Mouse (Mus musculus) hindbrain, postnatal 0 days (tissue): ENCODE results near the gene Gtf2h4. TPM values are rescaled to one million over a fixed set of nuclear protein-coding genes. Genes with fewer than 3 reads are reported as not detected.

Source experiments
- ATAC-seq: fragments of 200-750 bp; cut with Nextera tagmentation; 2 replicates; pipeline ENCODE4 v1.8.0; 2017; ENCODE audit warnings: mild to moderate bottlenecking, moderate TSS enrichment, moderate library complexity
- DNase-seq: peaks from one replicate; pipeline ENCODE4 v3.0.0-alpha.2; 2015; ENCODE audit warnings: low spot score
- H3K27ac ChIP-seq: fragments of 300-500 bp; sonication (generic); 2 replicates; pipeline ENCODE4 v1.5.1; 2014; ENCODE audit warnings: mild to moderate bottlenecking
- H3K27me3 ChIP-seq: fragments of 300-500 bp; sonication (generic); 2 replicates; pipeline ENCODE4 v1.6.1; 2014; ENCODE audit warnings: low read length, mixed read lengths; ENCODE audit not compliant: insufficient read depth
- H3K36me3 ChIP-seq: fragments of 300-500 bp; sonication (generic); 2 replicates; pipeline ENCODE4 v1.6.1; 2014; ENCODE audit warnings: low read length, mixed read lengths; ENCODE audit not compliant: insufficient read depth
- H3K4me1 ChIP-seq: fragments of 300-500 bp; sonication (generic); 2 replicates; pipeline ENCODE4 v1.6.1; 2014; ENCODE audit warnings: antibody characterized with exemption, low read length, mixed read lengths; ENCODE audit not compliant: insufficient read depth
- H3K4me2 ChIP-seq: fragments of 300-500 bp; sonication (generic); 2 replicates; pipeline ENCODE4 v1.6.1; 2014; ENCODE audit warnings: low read depth, mild to moderate bottlenecking, low read length, moderate library complexity, mixed read lengths
- H3K4me3 ChIP-seq: fragments of 300-500 bp; sonication (generic); 2 replicates; pipeline ENCODE4 v1.5.1; 2014; ENCODE audit warnings: low read length
- H3K9ac ChIP-seq: fragments of 300-500 bp; sonication (generic); replicated peaks from 2 replicates; pipeline ENCODE4 v1.6.1; 2014; ENCODE audit warnings: mild to moderate bottlenecking, low read length, moderate library complexity, mixed read lengths
- H3K9me3 ChIP-seq: fragments of 300-500 bp; sonication (generic); 2 replicates; pipeline ENCODE4 v1.6.1; 2016; ENCODE audit warnings: low read length, mixed read lengths
- CTCF ChIP-seq: IDR thresholded peaks from 2 replicates; pipeline ENCODE4 v1.5.1; 2016; ENCODE audit warnings: antibody characterized with exemption, control low read depth, low read depth
- WGBS: fragments of 180-500 bp; shearing (Covaris S2); extraction: QIAGEN DNeasy Blood & Tissue Kit; methylation state at CpG from one replicate; pipeline ENCODE4 v1.1.7; 2014; 5-methylcytosine and 5-hydroxymethylcytosine counted together
- polyA plus RNA-seq: library from polyadenylated mRNA; unstranded; fragments of >200 nt; fragmentation: Nextera tagmentation; extraction: Ambion mirVana; gene quantifications from 2 replicates; pipeline ENCODE4 v1.2.1, GENCODE M21; 2015
- total RNA-seq: library from RNA; depleted of rRNA; stranded (reverse); fragments of >200 nt; gene quantifications from 2 replicates; pipeline ENCODE4 v1.2.3, GENCODE M21; 2014

The Gtf2h4 gene
- total and polyA plus RNA-seq, 2 experiments from 2014 or later = 18.6 to 27.2 TPM

DNA sequence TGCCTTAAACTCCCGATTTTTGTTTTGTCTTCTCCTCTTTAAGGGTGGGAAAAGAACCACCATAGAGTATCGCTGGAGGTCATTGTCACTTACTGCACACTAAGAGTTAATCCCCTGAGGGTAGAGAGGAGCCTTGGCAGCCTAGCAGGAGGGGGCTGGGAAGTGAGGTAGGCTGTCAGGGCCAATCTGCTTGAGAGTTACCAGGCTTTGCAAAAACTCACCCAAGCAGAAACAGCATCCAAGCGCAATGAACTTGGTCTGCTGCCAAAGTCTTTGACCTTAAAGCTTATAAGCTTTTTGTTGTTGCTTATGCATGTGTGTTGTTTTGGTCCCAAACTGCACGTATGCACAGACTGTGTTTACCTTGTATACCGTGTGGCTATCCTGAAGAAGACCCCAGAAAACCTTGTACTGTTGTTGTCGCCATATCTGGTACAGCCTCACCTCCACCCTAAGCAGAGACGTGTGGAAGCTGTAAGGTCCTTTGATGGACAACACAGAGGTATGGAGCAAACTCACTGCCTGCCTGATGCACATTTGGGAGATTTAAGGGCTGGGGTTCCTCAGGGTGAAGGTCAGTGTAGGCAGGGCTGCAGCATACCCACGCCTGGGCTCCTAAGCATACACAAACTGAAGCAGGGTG lies 37.3 kb upstream of the Gtf2h4 start:
- Histone ChIP-seq H3K4me2 (no peak overlapping the region), H3K36me3 (no peaks in the 10 kb centered on the region), H3K27me3 (no peaks in the 10 kb centered on the region), H3K9ac (no peak overlapping the region), H3K4me3 (no peak overlapping the region), H3K27ac (peak overlapping the region; percentile 38), H3K4me1 (peaks cover 11% of the 10 kb centered on the region; the same call in 1 of the 2 replicates), H3K9me3 (no peaks in the 10 kb centered on the region)
- peak; percentile 89 for ATAC-seq
- peak; percentile 84 for DNase-seq
- TF ChIP-seq CTCF = no peak
- WGBS = 22% methylated on average over 8 of the region's 8 CpGs

DNA sequence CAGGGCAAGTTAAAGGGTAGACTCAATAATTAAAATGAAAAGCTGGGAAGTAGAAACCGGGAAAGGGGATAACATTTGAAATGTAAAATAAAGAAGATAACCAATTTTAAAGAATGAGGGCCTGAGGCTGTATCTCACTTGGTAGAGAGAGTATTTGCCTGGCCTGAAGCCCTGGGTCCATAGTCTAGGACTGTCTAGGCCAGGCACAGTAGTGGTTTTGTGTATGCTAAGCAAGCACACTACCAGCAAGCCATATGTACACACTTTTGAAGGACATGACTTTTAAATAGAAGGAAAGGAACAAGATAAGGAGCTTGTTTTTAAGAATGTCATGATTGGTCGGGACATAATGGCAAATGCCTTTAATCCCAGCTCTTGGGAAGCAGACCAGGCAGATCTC lies 35.1 kb upstream of the Gtf2h4 start:
- ATAC-seq = no peak
- peaks cover 11% of the 10 kb centered on the region; the same call in 1 of the 2 replicates for H3K4me1 ChIP-seq
- no peak overlapping the region for H3K4me3 ChIP-seq
- no peak overlapping the region for H3K9ac ChIP-seq
- no peak overlapping the region for H3K27ac ChIP-seq
- H3K36me3 ChIP-seq = no peaks in the 10 kb centered on the region
- H3K27me3 ChIP-seq = no peaks in the 10 kb centered on the region
- WGBS = 76% methylated on average over 2 of the region's 2 CpGs
- TF ChIP-seq CTCF = no peak
- no peak overlapping the region for H3K4me2 ChIP-seq
- DNase-seq = no peak
- H3K9me3 ChIP-seq = no peaks in the 10 kb centered on the region

DNA sequence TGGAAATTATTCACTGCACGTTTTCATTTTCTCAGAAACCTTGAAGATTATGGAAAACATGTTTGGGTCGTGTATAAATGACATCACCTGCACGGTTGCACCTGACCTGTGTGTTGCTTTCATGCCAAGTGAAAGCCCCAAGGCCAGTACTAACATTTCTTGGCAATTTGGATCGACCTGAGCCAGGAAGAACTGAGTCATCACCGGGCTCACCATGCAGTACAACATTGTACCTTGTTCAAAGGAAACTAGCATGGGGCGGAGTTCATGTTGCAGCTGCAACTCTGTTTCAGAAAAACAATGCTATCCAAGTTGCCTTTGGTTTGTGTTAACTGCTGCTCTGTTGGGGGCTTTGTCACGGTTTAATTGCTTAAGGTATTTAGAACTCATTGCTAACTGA lies 34.4 kb upstream of the Gtf2h4 start:
- 49% methylated on average over 7 of the region's 7 CpGs for WGBS
- no peak for ATAC-seq
- no peak overlapping the region for H3K9ac ChIP-seq
- no peak for TF ChIP-seq CTCF
- no peak overlapping the region for H3K27ac ChIP-seq
- no peak overlapping the region for H3K4me3 ChIP-seq
- no peak overlapping the region for H3K4me2 ChIP-seq
- peaks cover 11% of the 10 kb centered on the region; the same call in 1 of the 2 replicates for H3K4me1 ChIP-seq
- no peaks in the 10 kb centered on the region for H3K36me3 ChIP-seq
- H3K9me3 ChIP-seq = no peaks in the 10 kb centered on the region
- DNase-seq = no peak
- no peaks in the 10 kb centered on the region for H3K27me3 ChIP-seq

DNA sequence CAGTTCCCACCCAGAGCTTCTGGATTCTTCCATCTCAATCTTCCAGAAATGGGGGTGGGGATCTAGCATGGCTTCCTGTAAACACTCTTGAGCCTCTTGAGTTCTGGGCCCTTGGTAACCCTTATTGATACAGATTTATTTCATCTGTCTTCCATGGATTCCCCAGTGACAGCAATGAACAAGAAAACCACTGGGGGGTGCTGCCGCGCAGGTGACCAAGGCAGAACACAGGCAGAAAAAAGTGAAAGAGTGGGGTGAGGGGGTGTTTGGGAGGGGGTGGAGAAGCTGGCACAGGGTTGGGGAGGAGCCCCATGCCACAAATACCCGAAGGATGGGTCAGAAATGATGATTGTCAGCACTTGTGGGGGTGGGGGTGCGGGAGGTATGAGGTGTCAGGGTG lies 32.3 kb upstream of the Gtf2h4 start:
- Histone ChIP-seq H3K4me3 (no peak overlapping the region), H3K36me3 (no peaks in the 10 kb centered on the region), H3K4me2 (no peak overlapping the region), H3K27ac (peak overlapping the region; percentile 98; the same call in 1 of the 2 replicates), H3K27me3 (no peaks in the 10 kb centered on the region), H3K9ac (no peak overlapping the region), H3K4me1 (peaks cover 19% of the 10 kb centered on the region; the same call in 1 of the 2 replicates), H3K9me3 (no peaks in the 10 kb centered on the region)
- ATAC-seq (no peak), DNase-seq (peak; percentile 59)
- 18% methylated on average over 4 of the region's 4 CpGs for WGBS
- TF ChIP-seq CTCF = peak; percentile 65

DNA sequence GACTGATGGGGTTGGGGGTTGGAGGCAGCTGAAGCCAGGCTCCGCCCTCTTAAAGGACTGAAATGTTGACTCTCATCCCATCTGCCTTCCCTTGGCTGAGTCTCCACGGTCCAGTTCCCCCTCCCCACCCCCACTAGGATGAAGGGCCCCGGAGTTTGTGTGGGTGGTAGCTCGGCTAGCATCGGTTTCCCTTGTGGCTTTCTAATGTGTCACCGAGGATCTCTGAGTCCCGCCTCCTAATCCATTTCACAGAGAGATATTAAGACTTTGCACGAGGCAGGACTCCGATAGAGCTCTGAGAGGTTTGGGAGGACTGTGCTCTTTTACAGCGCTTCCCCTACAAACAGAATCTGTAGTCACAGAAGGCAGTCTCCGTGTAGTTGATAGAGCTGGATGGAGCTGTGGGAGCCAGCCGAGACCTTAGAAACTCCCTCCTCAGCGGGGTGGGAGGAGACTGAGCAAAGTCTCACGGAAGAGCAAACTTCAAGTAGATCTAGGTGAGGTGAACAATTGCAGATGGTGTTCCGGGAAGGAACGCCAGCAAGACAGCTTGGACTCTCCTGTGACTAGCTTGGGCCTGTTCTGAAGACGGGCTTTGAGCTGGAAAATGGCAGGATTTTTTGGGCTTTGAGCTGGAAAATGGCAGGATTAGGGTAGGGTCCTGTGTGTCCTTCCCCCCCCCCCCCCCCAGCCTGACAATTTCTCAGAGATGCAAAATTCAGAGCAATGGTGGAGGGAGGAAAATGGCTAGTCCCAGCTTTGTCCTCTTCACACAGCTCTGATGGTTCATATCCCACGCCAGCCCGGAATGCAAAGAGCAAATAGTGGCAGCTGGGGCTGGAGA lies 31.3 kb upstream of the Gtf2h4 start, which contains the start of gene Ddr1:
Ddr1 (minus strand) TSS at position 1 of the 844 bp plus-strand sequence.
- Histone ChIP-seq H3K9ac (peak within 1 kb of the TSS; percentile 88), H3K4me2 (peak within 1 kb of the TSS; percentile 60), H3K4me3 (peak within 1 kb of the TSS; percentile 46), H3K27ac (peak within 1 kb of the TSS; percentile 98), H3K4me1 (peaks cover 12% of the 10 kb centered on the region; the same call in 1 of the 2 replicates), H3K27me3 (no peaks in the 10 kb centered on the region), H3K9me3 (no peaks in the 10 kb centered on the region), H3K36me3 (no peaks in the 10 kb centered on the region)
- 5% methylated on average over 19 of the region's 19 CpGs for WGBS
- no peak for TF ChIP-seq CTCF
- ATAC-seq = peak; percentile 62
- DNase-seq = peak; percentile 91

DNA sequence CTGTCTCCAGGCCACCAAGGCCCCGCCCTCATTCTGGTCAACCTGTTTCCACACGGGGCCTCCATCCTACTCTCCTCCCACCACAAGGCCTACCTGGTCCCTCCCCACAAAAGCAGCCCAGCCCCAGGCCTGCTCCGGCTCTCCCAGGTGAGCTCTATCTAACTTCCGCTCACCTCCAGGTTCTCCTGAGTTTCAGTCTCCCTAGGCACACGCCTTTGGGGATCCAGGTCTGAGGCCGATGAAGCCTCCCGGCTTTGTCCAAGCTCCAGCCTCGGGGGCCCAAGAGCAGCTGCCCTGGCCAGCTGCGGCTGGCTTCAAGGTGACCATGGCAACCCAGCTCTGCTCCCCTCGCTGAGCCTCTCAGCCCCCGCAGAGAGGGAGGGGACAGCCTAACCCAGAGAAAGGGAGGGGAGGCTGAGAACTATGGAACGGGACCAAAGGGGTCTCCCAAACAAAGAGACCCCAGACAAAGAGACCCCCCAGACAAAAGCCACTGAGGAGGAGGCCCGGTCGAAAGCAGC lies 30.3 kb upstream of the Gtf2h4 start:
- peak; percentile 70 for ATAC-seq
- H3K4me1 ChIP-seq = peaks cover 12% of the 10 kb centered on the region; the same call in 1 of the 2 replicates
- WGBS = 4% methylated on average over 14 of the region's 14 CpGs
- TF ChIP-seq CTCF = no peak
- peak; percentile 91 for DNase-seq
- peak overlapping the region; percentile 88 for H3K9ac ChIP-seq
- H3K27ac ChIP-seq = peak overlapping the region; percentile 98
- no peaks in the 10 kb centered on the region for H3K36me3 ChIP-seq
- peak overlapping the region; percentile 46 for H3K4me3 ChIP-seq
- no peaks in the 10 kb centered on the region for H3K9me3 ChIP-seq
- H3K4me2 ChIP-seq = peak overlapping the region; percentile 60
- no peaks in the 10 kb centered on the region for H3K27me3 ChIP-seq
